Mouse (Mus musculus) erythroblast, embryonic 14.5 days (primary cell): ENCODE results near the gene Olfr1443.

Experiments
- GATA1 ChIP-seq: IDR thresholded peaks from 2 replicates; pipeline ENCODE4 v1.6.1; 2012; ENCODE audit warnings: low read length, inconsistent platforms, mixed read lengths
- TAL1 ChIP-seq: IDR thresholded peaks from 3 replicates; pipeline ENCODE4 v1.6.1; 2012; ENCODE audit warnings: low read length, inconsistent platforms, mixed read lengths

GRCm38 (mm10) chr19:12636863-12637262, 41.0 kb upstream of the Olfr1443 start:
- TF ChIP-seq GATA1 (no peak), TAL1 (no peak)
